Mouse (Mus musculus): ENCODE results near the gene Cln3.

- TF ChIP-seq CTCF (IDR thresholded peaks at IDR 0.05; ENCODE audit: control insufficient read depth, insufficient read depth, insufficient read length) (no peak), MAX (IDR thresholded peaks at IDR 0.05) (no peak), USF1 (IDR thresholded peaks at IDR 0.05; ENCODE audit: low read depth) (no peak), MYOD1 (IDR thresholded peaks at IDR 0.05; ENCODE audit: control insufficient read depth, insufficient read length, low read depth) (no peak), MYOG (IDR thresholded peaks at IDR 0.05; ENCODE audit: control insufficient read depth, extremely low read depth, insufficient read length) (no peak), CEBPB (IDR thresholded peaks at IDR 0.05; ENCODE audit: low read depth) (no peak), FOSL1 (IDR thresholded peaks at IDR 0.05; ENCODE audit: insufficient read depth, low read length, poor library complexity, severe bottlenecking) (no peak)
Observed at GRCm38 (mm10) chr7:126523316-126523715, 62.3 kb downstream of the Cln3 start.

All from C2C12 (cell line).